Mouse (Mus musculus) frontal cortex, postnatal 25 days (tissue): ENCODE data around the gene Hoxb5.

Experiments
- DNase-seq, 2 experiments: peaks; one replicate each; pipeline ENCODE4 v3.0.0; 2022; ENCODE audit warnings: low spot score in 2 of 2

Gene Hoxb5

DNA sequence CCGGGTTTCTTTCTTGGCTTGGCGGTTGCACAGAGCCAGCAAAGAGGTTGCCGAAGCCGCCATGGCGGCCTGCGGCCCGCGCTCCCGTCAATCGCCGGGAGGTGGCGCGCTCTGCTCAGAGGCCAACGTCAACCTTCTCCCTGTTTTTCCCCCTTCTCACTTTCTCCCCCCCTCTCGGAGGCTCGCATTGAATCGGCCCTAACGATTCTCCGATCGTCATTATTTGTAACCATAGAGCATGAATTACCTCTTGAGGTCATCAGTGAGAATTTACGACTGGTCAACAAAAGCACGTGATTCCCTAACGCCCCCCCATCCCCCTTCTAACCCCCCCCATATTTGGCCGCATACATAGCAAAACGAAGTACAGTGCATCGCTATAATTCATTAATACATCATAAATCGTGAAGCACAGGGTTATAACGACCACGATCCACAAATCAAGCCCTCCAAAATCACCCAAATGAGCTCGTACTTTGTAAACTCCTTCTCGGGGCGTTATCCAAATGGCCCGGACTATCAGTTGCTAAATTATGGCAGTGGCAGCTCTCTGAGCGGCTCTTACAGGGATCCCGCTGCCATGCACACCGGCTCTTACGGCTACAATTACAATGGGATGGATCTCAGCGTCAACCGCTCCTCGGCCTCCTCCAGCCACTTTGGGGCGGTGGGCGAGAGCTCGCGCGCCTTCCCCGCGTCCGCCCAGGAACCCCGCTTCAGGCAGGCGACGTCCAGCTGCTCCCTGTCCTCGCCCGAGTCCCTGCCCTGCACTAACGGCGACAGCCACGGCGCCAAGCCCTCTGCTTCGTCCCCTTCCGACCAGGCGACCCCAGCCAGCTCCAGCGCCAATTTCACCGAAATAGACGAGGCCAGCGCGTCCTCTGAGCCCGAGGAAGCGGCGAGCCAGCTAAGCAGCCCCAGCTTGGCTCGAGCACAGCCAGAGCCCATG is at the start of gene Hoxb5:
Gene Hoxb5, plus strand, starts transcription at position 186 of the 949 bp plus-strand sequence.
- DNase-seq: no peak

DNA sequence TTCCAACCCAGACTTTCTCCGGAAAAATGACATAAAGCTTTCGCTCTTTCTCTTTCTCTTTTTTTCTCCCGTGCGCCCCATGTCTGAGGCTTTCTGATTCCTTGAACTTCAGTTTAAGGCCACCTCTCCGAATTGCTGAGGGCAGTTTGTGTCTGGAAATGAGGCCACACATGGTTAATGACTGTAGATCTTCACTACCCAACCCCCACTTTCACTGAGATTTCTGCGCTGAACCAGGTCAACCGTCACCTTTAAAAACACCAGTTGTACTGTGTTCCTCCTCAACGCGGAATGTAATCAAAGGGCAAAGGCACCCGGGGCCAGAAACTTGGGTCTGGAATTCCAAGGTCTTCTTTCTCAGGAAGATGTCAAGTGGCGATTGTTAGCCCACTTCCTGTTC is 48.9 kb upstream of the Hoxb5 start:
- no peak for DNase-seq

DNA sequence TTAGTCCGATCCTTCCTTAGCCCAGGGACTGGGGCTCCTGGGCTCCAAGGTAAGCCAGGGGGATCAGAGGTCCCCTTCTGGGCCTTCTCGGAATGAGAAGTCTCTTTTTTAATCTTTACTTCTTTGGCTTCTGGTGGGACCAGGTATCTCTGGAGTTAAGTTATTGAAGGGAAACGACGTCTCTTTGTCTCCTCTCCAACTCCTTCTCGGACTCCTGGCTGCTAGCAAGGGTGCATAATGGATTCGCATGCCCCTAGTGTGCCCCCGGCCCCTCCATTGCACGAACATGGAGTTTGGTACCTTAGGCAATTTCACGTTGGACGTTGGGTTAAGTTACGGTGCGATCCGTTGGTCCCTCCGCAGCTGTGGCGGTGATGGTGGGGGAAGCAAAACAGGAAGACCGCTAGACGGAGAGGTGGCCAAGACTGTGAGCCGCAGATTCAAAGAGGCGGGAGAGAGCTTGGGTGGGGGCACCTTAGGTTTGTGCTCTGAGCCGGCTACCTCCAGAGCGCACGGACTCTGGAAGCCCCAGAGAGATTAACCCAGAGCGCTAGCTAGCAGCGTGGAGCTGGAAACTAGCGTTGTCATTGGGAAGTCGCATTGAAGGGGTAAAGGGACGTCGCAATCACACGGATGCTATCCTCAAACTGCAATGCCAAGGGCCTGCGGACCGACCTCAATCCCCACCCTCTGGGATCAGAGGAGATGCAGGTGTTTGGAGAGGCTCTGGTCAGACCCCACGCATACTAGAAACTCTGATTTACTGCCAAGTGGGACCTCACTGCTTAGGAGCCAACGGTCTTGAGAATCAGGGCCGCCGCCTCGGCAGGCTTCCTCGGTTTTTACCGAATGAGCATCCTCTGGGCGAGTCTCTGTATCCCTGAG is 47.8 kb upstream of the Hoxb5 start:
- no peak for DNase-seq

DNA sequence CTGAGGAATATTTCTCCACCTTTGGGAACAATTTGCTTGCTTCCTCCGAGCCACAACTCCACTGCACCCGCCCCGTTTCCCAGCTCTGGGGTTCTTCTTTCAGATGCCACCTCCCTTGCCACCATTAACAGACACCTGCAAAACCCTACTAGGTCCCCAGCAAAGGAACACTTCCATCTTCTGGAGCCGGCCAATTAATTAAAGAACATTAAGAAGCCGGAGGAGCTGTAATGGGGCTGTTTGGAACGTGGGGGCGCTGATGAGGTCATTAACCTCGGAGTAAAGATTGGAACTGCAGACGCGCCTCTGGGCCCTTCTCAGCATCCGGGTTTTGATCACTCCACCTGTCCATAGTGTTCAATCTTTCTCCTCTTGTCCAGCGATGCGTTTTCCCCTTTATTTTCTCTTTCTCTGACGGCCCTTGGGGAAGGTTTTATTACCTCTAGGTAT is 47.1 kb upstream of the Hoxb5 start:
- no peak for DNase-seq

DNA sequence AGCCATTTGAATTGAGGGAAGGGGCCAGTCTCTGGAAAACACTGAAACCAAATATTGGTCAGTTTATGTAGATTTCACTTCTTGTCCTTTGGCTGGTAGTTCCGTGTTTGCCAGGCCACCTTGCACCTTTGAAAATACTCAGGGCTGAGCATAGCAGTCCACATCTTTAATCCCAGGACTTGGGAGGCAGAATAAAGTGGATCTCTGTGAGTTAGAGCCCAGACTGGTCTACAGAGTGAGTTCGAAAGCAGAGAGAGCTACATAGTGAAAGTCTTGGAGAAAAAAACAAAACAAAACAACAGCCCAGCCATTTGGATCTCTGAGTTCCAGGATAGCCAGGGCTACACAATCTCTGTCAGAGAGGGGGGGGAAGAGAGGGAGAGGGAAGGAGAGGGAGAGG is 46.0 kb upstream of the Hoxb5 start:
- no peak for DNase-seq

DNA sequence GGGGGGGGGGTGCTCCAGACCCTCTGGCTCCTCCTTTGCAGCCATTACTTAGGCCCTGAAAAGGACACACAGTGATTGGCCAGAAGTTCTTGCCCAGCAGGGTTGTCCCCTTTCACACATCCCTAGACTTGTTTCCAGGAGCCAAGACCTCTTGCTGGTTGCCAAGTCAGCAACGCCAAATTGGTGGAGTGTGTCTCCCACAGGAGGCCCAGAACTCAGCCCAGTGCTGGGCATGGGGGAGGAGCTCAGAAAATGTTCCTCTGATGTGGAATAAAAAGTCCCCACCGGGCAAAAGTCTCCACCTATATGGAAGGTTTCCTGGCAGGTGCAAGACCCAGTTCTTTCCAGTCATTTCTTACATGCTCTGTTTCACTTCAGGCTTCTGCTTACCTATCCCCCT is 44.1 kb upstream of the Hoxb5 start:
- DNase-seq: no peak

DNA sequence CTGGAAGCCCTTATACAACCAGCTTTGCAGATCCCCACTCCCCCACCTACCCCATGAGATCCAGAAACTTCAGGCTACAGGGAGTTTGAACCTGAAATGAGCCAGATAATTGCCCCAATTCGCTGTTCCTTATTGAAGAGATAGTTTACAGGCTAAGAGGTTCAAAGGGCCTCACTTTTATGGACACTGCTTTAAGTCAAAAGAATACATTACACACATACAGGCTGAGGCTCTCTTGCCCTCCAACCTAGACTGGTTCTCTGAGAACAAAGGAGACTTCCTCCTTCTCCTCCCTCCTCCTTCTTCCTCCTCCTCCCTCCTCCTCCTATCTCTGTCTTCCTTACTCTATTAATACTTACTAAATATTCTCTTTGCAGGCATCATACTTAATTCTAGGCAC is 43.6 kb upstream of the Hoxb5 start:
- no peak for DNase-seq

DNA sequence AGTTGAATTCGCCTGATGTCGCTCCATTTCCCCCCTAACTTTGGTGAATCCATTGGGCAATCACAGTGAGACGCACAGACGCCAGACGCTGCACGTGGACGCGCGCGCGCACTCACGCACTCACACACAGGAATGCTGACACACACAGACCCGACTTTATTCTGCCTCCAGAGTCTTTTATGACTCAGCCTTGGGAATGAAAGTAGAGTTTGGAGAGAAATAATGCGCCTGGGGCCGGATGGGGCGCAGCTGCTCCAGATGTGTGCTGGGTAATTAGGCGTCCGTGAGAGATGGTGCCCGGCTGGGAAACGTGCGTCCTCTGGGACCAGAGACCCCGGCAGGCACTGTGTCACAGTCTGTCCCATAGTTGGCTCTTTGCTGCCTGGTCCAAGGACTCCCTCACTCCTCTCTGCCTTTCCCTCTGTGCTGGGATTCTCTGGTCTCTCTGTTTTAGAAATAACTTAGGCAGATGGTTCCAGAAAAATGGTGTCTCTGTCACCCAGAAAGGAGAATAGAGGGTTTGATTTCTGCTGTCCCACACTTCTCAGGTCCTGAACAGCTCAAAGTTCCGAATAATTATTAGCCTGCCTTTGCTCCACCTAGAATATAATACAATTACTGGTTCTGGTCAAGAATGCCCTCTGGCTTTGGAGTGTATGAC is 42.7 kb upstream of the Hoxb5 start:
- DNase-seq: no peak

DNA sequence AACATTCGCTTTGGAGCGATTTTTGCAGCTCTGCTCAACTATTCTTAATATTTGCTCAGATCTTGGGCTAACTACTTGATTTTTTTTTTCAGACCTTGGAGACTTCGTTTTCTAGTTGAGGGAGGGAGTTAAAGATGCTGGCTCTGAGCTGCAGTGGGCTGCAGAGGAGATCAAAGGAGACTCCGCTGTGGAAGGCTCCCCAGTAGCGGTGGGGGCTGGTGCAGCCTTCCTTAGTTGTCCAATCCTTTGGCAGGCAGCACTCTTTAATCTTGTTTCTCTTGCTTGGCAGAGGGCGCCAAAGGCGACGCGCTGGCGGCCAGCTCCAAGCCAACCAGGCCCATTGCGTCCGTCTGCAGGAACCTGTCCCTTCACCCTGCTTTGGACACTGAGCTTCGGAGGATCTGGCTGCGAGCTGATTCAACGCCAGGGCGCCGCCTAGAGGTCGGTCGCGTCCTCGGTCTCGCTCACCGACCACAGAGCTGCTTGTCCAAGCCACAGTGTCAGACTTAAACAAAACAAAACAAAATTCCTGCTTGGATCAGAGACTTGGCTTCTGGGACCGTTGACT is 41.7 kb upstream of the Hoxb5 start:
- no peak for DNase-seq

DNA sequence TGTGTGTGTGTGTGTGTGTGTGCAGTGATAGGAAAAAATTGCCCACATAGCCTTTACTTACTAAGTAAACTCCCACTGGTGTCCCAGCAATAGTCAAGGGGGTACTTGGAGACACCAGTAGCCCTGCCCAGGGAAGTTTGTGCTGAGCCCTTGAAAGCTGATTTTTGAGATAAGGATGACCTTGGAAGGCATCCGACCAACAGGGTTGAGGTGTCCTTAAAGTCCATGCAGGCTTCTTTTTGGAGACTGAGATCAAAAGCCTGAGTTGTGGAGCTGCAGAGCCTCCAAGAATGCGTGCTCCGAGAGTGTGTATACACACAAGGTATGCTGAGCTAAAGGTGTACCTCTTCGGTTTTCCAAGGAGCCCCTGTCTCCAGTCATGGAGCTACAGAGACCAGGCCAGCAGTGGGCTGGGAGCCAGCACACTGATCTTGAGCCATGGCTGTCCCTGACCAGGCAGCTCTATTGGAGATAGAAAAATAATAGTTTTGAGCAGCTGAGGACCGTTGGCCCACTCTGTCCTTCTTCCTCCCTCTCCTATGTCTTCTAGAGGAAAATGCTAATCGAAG is 40.8 kb upstream of the Hoxb5 start:
- DNase-seq: no peak

DNA sequence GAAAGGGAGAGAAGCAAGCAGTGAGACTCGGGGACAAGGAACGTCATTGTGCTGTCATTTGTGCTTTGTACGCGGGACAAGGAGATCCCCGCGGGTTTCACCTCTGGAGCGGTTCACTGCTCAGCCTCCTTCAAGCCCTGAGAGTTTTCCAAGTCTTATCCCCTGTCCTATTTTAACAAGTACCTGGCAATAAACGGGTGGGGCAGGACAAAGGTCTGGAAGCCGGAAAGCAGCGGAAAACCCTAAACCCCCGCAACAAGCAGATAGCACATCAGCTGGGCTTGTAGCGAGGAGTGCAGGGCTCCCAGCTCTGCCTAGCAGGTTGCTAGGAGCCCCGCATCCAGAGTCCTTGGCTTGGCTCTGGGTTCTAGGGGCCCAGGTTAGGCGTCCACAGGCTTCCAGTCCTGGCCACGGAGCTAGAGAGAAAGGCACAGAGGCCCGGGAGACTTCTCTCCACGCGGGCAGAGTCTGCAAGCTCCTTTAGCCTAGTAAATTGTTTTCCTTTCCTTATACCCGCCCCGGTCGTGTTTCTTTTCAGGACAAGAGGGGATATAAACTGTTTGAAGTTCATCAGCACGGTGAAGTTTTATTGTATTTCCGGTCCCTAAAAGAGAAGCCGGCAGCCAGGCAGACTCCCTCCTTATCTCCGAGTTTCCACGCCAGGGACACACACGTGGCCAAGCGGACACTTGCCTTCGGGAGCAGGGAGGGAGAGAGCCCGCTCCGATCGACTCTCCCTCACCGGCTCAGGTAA is 39.3 kb upstream of the Hoxb5 start:
- no peak for DNase-seq

DNA sequence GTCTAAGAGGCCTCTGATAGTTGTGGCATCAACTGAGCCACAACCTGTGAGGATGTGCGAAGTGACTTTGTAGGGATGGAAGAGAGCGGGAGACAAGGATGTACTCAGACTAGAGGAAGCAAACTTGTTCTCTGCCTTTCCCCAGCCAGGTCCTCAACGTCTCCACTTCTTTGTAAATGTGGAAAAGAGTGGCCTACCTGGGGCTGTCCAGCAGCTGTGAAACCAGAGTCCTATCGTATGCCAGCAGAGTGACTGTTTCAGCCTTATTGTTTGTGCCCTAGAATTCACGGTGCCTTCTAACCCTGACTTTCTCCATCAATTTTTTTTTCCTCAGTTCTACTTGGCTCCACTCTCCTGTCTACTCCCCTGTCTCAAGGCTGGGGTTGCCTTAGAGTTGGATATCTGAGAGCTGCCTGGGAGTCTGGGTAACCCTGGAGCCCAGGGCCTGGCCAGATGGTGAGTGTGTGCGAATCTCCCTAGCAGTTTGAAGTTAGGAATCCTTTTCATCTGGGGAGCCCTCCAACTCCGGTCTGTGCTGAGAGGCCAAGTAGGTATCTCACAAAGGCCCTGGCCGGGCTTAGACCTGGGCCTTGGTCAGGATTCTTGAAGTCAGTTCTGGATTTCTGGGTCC is 38.6 kb upstream of the Hoxb5 start:
- no peak for DNase-seq

DNA sequence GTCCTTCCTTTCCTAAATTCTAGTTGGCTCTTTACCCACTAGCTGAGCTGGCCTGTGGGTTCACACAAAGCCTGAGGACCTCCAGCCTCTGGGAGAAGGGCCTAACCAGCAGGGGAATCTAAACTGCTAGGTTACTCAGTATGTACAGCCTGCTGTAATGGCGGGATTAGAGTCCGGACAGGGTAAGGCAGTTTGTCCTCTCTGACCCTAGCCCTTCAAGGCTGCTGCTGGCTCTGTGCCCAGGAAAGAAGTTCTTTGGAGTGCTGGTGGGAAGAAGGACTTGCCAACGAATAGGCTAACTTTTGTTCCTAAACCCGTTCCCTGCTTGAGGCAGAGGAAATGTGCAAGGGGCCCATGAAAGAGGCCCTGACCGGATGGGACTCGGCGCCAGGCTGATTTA is 37.2 kb upstream of the Hoxb5 start:
- no peak for DNase-seq

DNA sequence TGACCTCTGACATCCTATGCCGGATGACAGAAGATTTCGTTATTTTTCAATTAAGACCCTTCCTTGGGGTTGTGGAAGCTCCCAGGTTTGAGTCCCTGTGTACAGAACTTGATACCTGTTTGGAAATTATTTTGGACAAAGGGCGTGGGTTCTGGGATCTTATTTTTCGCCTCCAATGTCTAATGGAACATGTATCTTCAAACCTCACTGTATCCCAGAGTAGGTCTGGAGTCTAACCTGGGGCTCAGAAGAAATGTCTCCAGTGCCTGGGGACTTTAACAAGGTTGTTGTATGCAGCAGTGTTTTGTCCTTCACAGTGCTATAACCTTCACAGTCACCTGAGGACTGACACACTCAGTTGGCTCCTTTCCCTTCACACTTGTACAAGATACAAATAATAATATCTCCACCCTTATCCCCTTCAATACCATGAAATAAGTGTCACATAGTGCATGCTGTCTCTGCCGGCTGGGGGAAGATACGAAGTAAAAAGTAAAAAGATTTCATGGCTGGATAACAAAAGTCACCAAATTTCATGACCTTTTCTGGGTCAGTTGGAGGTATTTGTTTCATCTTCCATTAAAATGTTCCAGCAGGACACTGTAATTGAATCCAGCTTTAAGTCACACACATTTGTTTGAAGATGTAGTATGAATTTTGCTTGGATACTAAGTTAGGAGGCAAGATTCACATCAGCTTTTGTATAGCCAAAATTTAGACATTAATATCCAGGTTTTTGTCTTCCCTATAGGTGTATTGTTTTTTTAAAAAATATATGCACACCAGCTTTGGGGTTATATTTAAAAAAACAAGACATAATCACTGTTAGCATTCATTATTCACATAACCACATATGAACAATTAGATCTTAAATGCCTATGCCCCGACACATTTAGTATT is 35.9 kb upstream of the Hoxb5 start:
- no peak for DNase-seq

DNA sequence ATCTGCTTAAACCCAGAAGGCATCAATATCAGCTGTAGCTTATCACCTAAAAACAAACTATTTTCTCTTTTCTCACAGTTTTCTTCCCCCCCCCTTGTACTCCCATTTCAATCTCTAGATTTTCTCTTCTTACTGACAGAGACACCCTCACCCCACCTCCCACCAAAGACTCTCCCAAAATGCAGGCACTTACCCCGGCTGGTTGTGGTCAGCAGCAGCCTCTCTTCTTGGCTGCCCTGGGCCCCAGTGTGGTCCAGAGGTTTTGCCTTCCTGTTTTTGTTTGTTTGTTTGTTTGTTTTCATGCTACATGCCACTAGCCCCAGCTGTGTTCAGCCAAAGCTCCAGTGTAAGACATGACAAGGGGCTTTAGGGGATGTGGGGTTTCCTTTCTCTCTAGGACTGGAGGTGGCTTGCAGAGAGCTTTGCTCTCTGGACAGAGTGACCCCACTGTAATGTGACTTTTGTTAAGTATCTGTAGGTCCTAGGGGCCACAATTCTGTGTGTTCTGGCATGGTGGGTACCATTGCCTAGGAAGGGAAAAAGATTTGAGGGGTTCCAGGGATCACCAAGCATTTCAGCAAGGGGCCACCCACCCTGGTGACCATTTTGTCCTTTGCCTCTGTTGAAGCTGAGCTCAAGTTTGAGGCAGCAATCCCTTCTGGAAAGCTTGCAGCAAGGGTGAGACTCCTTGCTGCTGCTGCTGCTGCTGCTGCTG is 34.9 kb upstream of the Hoxb5 start:
- DNase-seq: no peak

DNA sequence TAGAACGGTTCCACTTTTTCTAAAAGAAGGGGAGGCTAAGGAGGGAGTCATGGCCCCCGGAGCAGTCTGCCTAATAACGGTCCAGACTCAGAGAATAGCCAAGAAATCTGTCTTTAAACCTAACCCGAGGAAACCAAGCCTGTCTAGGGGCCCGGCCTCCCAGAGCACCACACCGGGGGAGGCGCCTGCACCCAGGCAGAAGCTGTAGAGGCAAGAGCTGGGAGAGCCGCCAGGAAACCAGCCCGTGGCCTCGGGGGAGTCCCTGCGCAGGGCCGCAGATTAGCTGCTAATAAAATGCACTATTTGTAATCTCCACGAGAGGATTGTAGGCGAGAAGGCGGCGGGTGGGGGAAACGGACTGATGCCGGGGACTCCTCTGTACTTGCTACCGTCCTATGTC is 33.3 kb upstream of the Hoxb5 start:
- no peak for DNase-seq

DNA sequence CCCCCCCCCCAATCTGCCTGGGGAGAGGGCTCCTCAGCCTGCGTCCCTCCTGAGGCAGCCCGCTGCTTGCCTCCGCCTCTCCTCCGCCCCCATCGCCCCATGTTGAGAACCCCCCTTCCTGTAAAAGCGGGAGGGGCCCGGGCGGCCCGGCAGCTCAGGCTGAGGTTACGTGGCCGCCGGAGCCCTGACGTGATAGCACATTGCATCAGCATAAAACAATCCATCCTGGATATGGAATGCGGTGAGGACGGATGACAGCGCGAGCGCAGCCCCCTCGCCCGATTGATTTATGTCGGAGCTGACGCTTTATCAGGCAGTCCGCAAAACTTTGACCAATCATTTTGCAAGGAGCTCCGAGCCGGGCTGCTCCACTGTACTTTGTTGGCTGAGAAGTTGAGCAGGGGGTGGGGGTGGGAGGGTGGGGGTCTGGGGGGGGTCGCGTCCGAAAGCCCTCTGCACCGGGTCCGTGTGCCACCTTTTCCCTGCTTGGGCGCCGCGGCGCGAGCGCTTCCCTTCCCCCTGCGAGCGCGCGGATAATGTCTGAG is 32.1 kb upstream of the Hoxb5 start, which contains the start of gene Hoxb9:
Gene Hoxb9, plus strand, starts transcription at position 462 of the 545 bp plus-strand sequence.
- DNase-seq: no peak

DNA sequence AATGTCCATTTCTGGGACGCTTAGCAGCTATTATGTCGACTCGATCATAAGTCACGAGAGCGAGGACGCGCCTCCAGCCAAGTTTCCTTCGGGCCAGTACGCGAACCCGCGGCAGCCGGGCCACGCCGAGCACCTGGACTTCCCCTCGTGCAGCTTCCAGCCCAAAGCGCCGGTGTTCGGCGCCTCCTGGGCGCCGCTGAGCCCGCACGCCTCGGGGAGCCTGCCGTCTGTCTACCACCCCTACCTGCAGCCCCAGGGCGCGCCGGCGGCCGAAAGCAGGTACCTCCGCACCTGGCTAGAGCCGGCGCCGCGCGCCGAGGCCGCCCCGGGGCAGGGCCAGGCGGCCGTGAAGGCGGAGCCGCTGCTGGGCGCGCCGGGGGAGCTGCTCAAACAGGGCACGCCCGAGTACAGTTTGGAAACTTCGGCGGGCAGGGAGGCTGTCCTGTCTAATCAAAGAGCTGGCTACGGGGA is 31.6 kb upstream of the Hoxb5 start:
- no peak for DNase-seq
